Mouse (Mus musculus) CH12.LX (cell line): ENCODE measurements around the gene Scarb2. TPM values are rescaled to one million over a fixed set of nuclear protein-coding genes. Genes with fewer than 3 reads are reported as not detected.

ENCODE experiments used
- DNase-seq: peaks from one replicate; pipeline ENCODE4 v3.0.0-alpha.2; 2013; ENCODE audit errors: extremely low read depth
- H3K27ac ChIP-seq: 2 replicates; pipeline ENCODE4 v1.5.1; 2012; ENCODE audit warnings: low read depth, mild to moderate bottlenecking, control low read depth, moderate library complexity; ENCODE audit not compliant: insufficient read depth
- H3K27me3 ChIP-seq: replicated peaks from 2 replicates; pipeline ENCODE3; 2012; ENCODE audit warnings: inconsistent platforms
- H3K36me3 ChIP-seq, 2 experiments: replicated peaks in 1 of 2; 2 replicates each; pipeline versions ENCODE3 to v1.6.1; 2012; ENCODE audit warnings: inconsistent platforms in 1 of 2, low read length in 1 of 2, mild to moderate bottlenecking in 1 of 2, mixed read lengths in 1 of 2, moderate library complexity in 1 of 2; ENCODE audit not compliant: control insufficient read depth in 1 of 2, insufficient read depth in 1 of 2
- H3K4me1 ChIP-seq, 2 experiments: 2 replicates each; pipeline ENCODE4 v1.6.1; 2012; ENCODE audit warnings: inconsistent platforms in 1 of 2, moderate library complexity in 1 of 2; ENCODE audit not compliant: insufficient read depth in 2 of 2, control insufficient read depth in 1 of 2
- H3K4me2 ChIP-seq: 2 replicates; pipeline ENCODE4 v1.6.1; 2012; ENCODE audit warnings: low read depth, mild to moderate bottlenecking, control low read depth; ENCODE audit not compliant: poor library complexity, insufficient read depth, severe bottlenecking
- H3K4me3 ChIP-seq, 3 experiments: fragments of 150-350 bp in 1 of 3; sonication (generic) in 1 of 3; replicated peaks in 1 of 3; 2 replicates each; pipeline versions ENCODE3 to v1.5.1; 2011 to 2012; ENCODE audit warnings: low read depth in 2 of 3, low read length in 2 of 3, mild to moderate bottlenecking in 2 of 3, moderate library complexity in 2 of 3, control low read depth in 1 of 3, improper control_type of control experiment in 1 of 3, inconsistent platforms in 1 of 3, mixed read lengths in 1 of 3; ENCODE audit not compliant: poor library complexity in 1 of 3
- H3K79me2 ChIP-seq: replicated peaks from 2 replicates; pipeline ENCODE4 v1.6.1; 2012; ENCODE audit warnings: mild to moderate bottlenecking, moderate library complexity; ENCODE audit not compliant: control insufficient read depth, poor library complexity, insufficient read depth, severe bottlenecking; ENCODE audit errors: extremely low read depth
- H3K9ac ChIP-seq: 2 replicates; pipeline ENCODE4 v1.6.1; 2012; ENCODE audit warnings: low read depth, mild to moderate bottlenecking, control low read depth, moderate library complexity; ENCODE audit not compliant: insufficient read depth
- H3K9me3 ChIP-seq: replicated peaks from 2 replicates; pipeline ENCODE3; 2012; ENCODE audit warnings: low read length, inconsistent platforms, mixed read lengths
- BHLHE40 ChIP-seq: IDR thresholded peaks from 2 replicates; pipeline ENCODE4 v1.6.1; 2011; ENCODE audit warnings: mild to moderate bottlenecking, low read depth, low read length, improper control_type of control experiment
- CHD1 ChIP-seq: IDR thresholded peaks from 2 replicates; pipeline ENCODE4 v1.6.1; 2012; ENCODE audit warnings: low read depth, low read length, improper control_type of control experiment, inconsistent platforms
- CTCF ChIP-seq, 2 experiments: IDR thresholded peaks in 1 of 2; conservative IDR thresholded peaks in 1 of 2; 2 replicates each; pipeline ENCODE4 v1.5.1; 2011 to 2012; ENCODE audit warnings: low read depth in 2 of 2, low read length in 2 of 2, improper control_type of control experiment in 1 of 2, inconsistent platforms in 1 of 2, mild to moderate bottlenecking in 1 of 2, moderate library complexity in 1 of 2
- E2F4 ChIP-seq: IDR thresholded peaks from 2 replicates; pipeline ENCODE4 v1.6.1; 2011; ENCODE audit warnings: low read depth, low read length, improper control_type of control experiment; ENCODE audit not compliant: insufficient replicate concordance
- ELF1 ChIP-seq: IDR thresholded peaks from 2 replicates; pipeline ENCODE4 v1.6.1; 2014; ENCODE audit warnings: low read depth, mild to moderate bottlenecking, inconsistent platforms, low read length, improper control_type of control experiment
- EP300 ChIP-seq: IDR thresholded peaks from 2 replicates; pipeline ENCODE4 v1.6.1; 2011; ENCODE audit warnings: low read length, improper control_type of control experiment
- ETS1 ChIP-seq: conservative IDR thresholded peaks from 2 replicates; pipeline ENCODE4 v1.6.1; 2012; ENCODE audit warnings: low read depth, mild to moderate bottlenecking, inconsistent platforms, low read length, improper control_type of control experiment, moderate library complexity
- GABPA ChIP-seq: IDR thresholded peaks from 2 replicates; pipeline ENCODE4 v1.6.1; 2012; ENCODE audit warnings: low read depth, low read length, improper control_type of control experiment, inconsistent platforms; ENCODE audit not compliant: insufficient replicate concordance
- IRF4 ChIP-seq: IDR thresholded peaks from 2 replicates; pipeline ENCODE4 v1.6.1; 2014; ENCODE audit warnings: low read depth, mild to moderate bottlenecking, inconsistent platforms, low read length, improper control_type of control experiment
- KAT2A ChIP-seq: IDR thresholded peaks from 2 replicates; pipeline ENCODE4 v1.6.1; 2012; ENCODE audit warnings: low read length, improper control_type of control experiment, inconsistent platforms; ENCODE audit not compliant: insufficient replicate concordance
- MAFK ChIP-seq: IDR thresholded peaks from 2 replicates; pipeline ENCODE4 v1.6.1; 2011; ENCODE audit warnings: low read length, improper control_type of control experiment; ENCODE audit not compliant: insufficient replicate concordance
- MEF2A ChIP-seq: IDR thresholded peaks from 2 replicates; pipeline ENCODE4 v1.6.1; 2014; ENCODE audit warnings: low read depth, mild to moderate bottlenecking, inconsistent platforms, low read length, improper control_type of control experiment, borderline replicate concordance
- MXI1 ChIP-seq: IDR thresholded peaks from 2 replicates; pipeline ENCODE4 v1.6.1; 2011; ENCODE audit warnings: mild to moderate bottlenecking, low read depth, low read length, improper control_type of control experiment
- PAX5 ChIP-seq: IDR thresholded peaks from 2 replicates; pipeline ENCODE4 v1.6.1; 2012; ENCODE audit warnings: low read length, inconsistent platforms, mixed read lengths
- POLR2A ChIP-seq: IDR thresholded peaks from 2 replicates; pipeline ENCODE4 v1.6.1; 2011; ENCODE audit warnings: low read depth, mild to moderate bottlenecking, improper control_type of control experiment, low read length
- POLR2AphosphoS2 ChIP-seq: IDR thresholded peaks from 2 replicates; pipeline ENCODE4 v1.6.1; 2011; ENCODE audit warnings: low read depth, low read length, improper control_type of control experiment
- RAD21 ChIP-seq: IDR thresholded peaks from 2 replicates; pipeline ENCODE4 v1.6.1; 2011; ENCODE audit warnings: low read depth, mild to moderate bottlenecking, low read length, improper control_type of control experiment, moderate library complexity
- RCOR1 ChIP-seq: conservative IDR thresholded peaks from 2 replicates; pipeline ENCODE4 v1.6.1; 2012; ENCODE audit warnings: low read depth, mild to moderate bottlenecking, inconsistent platforms, low read length, improper control_type of control experiment
- SMC3 ChIP-seq: IDR thresholded peaks from 2 replicates; pipeline ENCODE4 v1.6.1; 2011; ENCODE audit warnings: low read depth, low read length, improper control_type of control experiment
- TCF12 ChIP-seq: IDR thresholded peaks from 2 replicates; pipeline ENCODE4 v1.6.1; 2014; ENCODE audit warnings: low read depth, mild to moderate bottlenecking, inconsistent platforms, low read length, improper control_type of control experiment
- UBTF ChIP-seq: IDR thresholded peaks from 2 replicates; pipeline ENCODE4 v1.6.1; 2012; ENCODE audit warnings: low read depth, mild to moderate bottlenecking, inconsistent platforms, low read length, improper control_type of control experiment, moderate library complexity
- USF1 ChIP-seq: IDR thresholded peaks from 2 replicates; pipeline ENCODE4 v1.6.1; 2014; ENCODE audit warnings: low read depth, mild to moderate bottlenecking, inconsistent platforms, low read length, improper control_type of control experiment
- ZKSCAN1 ChIP-seq: IDR thresholded peaks from 2 replicates; pipeline ENCODE4 v1.6.1; 2012; ENCODE audit warnings: low read depth, inconsistent platforms, low read length, improper control_type of control experiment, borderline replicate concordance
- ZMIZ1 ChIP-seq: IDR thresholded peaks from 2 replicates; pipeline ENCODE4 v1.6.1; 2012; ENCODE audit warnings: low read depth, mild to moderate bottlenecking, inconsistent platforms, low read length, improper control_type of control experiment
- ZNF384 ChIP-seq: IDR thresholded peaks from 2 replicates; pipeline ENCODE4 v1.6.1; 2012; ENCODE audit warnings: low read depth, low read length, improper control_type of control experiment, inconsistent platforms
- dilution Hi-C: fragments of 300-500 bp; cut with MboI; formaldehyde crosslinking; loops from 2 replicates; pipeline ENCODE4 v1.14.3; 2020; ENCODE audit warnings: low sequenced_read_pairs; ENCODE audit not compliant: extremely low pct_unique_long_range_greater_than_20kb, extremely low pct_ligation_motif_present
- in situ Hi-C: fragments of 300-500 bp; cut with MboI; formaldehyde crosslinking; loops from 3 replicates; pipeline ENCODE4 v1.14.3; 2019; ENCODE audit warnings: low sequenced_read_pairs, low pct_ligation_motif_present, low pct_unique_long_range_greater_than_20kb, mixed read lengths
- polyA plus RNA-seq: library from polyadenylated mRNA; unstranded; fragments of >175 nt; gene quantifications from 2 replicates; pipeline ENCODE4 v1.2.1, GENCODE M21; 2012; ENCODE audit warnings: low read depth; ENCODE audit not compliant: insufficient read length
- total RNA-seq, 2 experiments: library from RNA; depleted of rRNA; stranded (reverse); fragments of 300-350 nt in 1 of 2; fragments of >200 nt in 1 of 2; gene quantifications; 2 replicates each; pipeline ENCODE4 v1.2.3; 2012 to 2014

Gene Scarb2
- total and polyA plus RNA-seq, 3 experiments = 7.2 to 9.5 (median 9.2) TPM

- Histone ChIP-seq H3K9ac (no peak overlapping the region), H3K4me1 (peaks cover 0 to 7% of the 10 kb centered on the region in 2 experiments; a peak in 2 of 4 replicates), H3K4me3 (no peak overlapping the region), H3K9me3 (no peaks in the 10 kb centered on the region), H3K27ac (no peak overlapping the region), H3K79me2 (no peaks in the 10 kb centered on the region), H3K27me3 (no peaks in the 10 kb centered on the region), H3K36me3 (peaks cover 0 to 19% of the 10 kb centered on the region in 2 experiments), H3K4me2 (no peak overlapping the region)
- dilution Hi-C loops (no loop called here), in situ Hi-C loops (loop anchor here (25.0 kb wide), 1 partner anchor 193 kb away; no protein-coding TSS in a partner anchor)
- no peak for TF ChIP-seq ZNF384
- no peak for TF ChIP-seq GABPA
- no peak for TF ChIP-seq KAT2A
- TF ChIP-seq ZMIZ1 = no peak
- no peak for TF ChIP-seq USF1
- TF ChIP-seq E2F4 = no peak
- no peak for TF ChIP-seq CHD1
- no peak for TF ChIP-seq MEF2A
- no peak for TF ChIP-seq POLR2AphosphoS2
- TF ChIP-seq BHLHE40 = no peak
- no peak for TF ChIP-seq ETS1
- TF ChIP-seq IRF4 = no peak
- no peak for TF ChIP-seq MXI1
- no peak for TF ChIP-seq PAX5
- TF ChIP-seq POLR2A = no peak
- no peak for TF ChIP-seq SMC3
- TF ChIP-seq RCOR1 = no peak
- no peak for TF ChIP-seq CTCF (conservative IDR thresholded peaks at IDR 0.05 in 1 of 2, IDR thresholded peaks at IDR 0.05 in 1 of 2; ENCODE audit: low read depth in 2 of 2, low read length in 2 of 2)
- no peak for DNase-seq
Observed at GRCm38 (mm10) chr5:92469201-92470130, 37.2 kb downstream of the Scarb2 start.

- in situ Hi-C loops = loop anchor here (25.0 kb wide), 1 partner anchor 194 kb away; no protein-coding TSS in a partner anchor
- Histone ChIP-seq H3K9me3 (no peaks in the 10 kb centered on the region), H3K27me3 (no peaks in the 10 kb centered on the region), H3K79me2 (no peaks in the 10 kb centered on the region), H3K4me1 (peaks cover 0 to 7% of the 10 kb centered on the region in 2 experiments; a peak in 2 of 4 replicates), H3K36me3 (peaks cover 0 to 16% of the 10 kb centered on the region in 2 experiments), H3K4me3 (no peak overlapping the region), H3K27ac (no peak overlapping the region), H3K4me2 (no peak overlapping the region), H3K9ac (no peak overlapping the region)
- TF ChIP-seq MXI1 (no peak), ELF1 (no peak), CHD1 (no peak), MAFK (no peak), TCF12 (no peak), POLR2A (no peak), EP300 (no peak), RAD21 (no peak), ZKSCAN1 (no peak), UBTF (no peak), SMC3 (no peak), GABPA (no peak)
- no peak for DNase-seq
- dilution Hi-C loops = no loop called here
Observed at GRCm38 (mm10) chr5:92468234-92468633, 38.4 kb downstream of the Scarb2 start.
